Mouse (Mus musculus): ENCODE data around the gene Bcl11a.

Bcl11a gene

DNA sequence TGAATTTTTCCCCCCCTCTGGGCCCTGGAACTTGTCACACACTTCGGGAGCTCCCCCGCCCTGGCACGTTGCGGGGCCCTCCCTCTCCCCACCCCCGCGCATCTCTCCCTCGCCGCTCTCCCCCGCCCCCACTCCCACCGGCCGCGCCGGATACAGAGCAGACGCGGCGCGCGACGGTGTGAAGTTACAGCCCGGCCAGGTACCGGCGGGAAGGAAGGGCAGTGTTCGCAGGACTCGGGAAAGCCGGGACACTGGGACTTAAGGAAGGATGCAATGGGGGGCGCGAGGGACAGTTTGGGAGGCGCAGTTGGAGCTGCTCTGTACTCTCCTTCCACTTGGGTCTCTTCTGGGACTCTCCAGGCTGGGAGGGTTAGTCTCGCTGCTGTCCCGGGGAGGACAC, 2.7 kb downstream of the Bcl11a start:
- DNase-seq (ENCODE audit: low spot score in 2 of 2): peak; percentile 62 to 86

DNA sequence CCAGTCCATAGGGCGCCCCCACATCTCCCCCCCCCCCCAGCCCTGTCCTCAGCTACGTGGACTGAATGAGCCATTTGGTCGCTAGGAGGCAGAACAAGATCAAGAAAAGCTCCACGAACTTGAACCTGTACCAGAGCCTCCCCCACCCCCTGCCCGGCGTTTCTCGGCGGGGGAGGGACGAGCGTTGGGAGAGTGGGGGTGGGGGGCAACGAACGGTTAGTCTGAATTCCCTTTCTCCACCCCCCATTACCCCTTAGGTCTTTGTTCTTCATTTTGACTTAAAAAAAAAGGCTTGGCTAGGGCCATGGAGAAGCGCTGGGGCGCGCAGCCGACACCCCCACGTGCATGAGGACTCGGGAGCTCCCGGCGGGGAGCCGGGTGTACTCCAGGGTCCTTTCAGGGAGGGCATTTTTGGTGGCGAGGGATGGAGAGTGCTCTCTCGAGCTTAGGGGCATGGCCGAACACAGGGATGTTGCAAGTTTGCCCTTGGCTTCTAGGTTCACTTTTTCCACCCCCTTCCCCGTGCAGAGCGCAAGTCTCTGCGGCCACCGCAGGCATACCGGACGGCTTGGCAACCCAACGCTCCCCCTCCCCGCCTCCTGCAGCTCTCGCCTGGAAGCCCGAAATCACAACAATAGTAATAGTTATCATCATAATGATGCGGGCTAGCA, 3.3 kb downstream of the Bcl11a start:
- DNase-seq (ENCODE audit: low spot score in 2 of 2): peak; percentile 73 to 84

DNA sequence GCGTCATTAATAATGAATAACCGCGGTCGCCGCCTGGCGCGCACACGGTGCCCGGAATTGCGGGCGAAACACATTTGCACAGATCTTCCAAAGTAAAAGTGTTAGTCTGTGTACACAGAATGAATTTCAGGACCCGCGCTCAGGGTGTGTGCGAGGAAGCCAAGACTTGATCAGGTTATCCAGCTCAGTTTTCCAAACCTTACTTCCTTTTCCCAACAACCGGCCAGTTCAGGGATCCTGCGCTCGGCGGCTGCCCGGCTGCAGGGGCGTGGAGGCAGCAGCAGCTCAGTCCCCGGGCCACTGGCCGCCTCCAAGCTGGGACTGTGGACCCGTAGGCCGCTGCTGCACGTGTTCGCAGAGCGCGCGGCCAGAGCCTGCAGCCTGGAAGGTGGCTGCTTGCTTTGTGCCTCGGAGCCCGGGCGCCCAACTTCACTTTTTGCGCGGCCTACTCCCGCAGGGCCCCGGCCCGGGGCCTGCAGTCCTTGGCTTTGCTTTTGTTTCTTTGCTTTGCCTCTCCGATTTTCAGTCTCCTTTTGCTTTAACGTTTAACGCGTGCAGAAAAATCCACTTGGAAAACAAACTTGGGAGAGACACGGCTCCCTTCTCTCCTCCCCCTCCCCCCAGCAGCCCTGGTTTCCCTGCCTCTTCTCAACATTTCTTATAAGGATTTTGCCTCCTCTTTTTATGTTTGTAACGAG, 4.0 kb downstream of the Bcl11a start:
- DNase-seq (ENCODE audit: low spot score in 2 of 2): peak; percentile 62 to 83

DNA sequence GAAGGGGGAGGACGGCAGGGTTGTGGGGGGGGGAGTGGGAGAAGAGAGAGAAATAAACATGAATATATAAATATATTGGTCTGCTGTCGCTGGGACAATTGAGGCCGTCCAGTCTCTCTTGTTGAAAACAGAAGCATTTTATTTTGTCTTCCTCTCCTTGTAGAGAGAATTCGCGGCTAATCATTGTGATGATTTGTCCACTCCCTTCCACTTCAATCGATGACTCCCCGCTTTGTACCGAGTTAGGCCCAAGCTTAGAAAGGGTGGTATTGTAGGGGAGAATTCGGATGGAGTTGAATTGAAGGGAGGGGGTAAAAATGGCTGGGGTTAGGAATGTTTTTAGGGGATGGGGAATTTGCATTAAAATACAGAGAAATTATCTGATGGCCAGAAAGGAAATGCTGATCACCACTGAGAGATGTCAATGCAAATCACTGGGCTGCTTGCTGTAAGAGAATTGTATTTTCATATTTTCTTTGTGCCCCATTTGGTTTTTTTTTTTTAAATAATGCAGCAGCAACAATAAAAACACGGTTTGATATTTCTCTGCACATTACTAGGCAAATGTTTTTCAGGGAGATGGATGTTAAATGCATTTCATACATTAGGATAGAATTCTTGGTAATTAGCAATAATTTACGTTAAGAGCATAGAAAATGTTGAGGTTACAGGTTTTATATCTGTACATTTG, 4.7 kb downstream of the Bcl11a start:
- DNase-seq (ENCODE audit: low spot score in 2 of 2): no peak

DNA sequence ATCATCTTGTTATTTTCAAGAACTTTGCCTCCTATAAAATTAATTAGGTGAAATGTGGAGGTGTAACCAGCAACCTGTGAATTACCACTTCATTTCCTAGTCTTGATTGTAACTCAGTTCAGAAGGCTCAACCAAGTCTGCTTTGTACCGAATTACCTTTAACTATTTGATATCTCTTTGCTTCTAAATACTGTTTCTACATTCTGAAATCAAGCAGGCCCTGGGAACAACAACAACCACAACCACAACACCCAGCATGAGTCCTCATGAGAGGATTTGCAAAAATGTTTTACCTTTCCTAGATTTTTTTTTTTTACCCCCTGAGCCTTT, 5.2 kb downstream of the Bcl11a start:
- no peak for DNase-seq (ENCODE audit: low spot score in 2 of 2)

DNA sequence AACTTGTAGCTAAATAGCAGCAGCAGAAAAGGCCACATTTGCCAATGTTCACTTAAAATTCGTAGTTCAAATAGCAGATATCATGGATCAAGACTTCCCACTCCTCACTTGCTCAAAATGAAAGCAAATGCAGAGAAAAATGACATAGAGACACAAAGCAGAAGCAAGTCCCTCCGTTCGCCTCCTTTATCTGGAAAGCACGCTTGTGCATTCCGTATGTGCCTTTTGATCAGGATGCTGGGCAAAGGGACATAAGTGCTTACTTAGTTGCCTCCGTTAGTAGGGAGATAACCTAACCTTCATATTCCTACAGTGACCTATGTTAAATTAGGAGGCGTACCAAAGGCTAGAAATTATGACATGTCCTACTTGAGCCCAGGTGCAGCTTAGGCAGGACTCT, 5.6 kb downstream of the Bcl11a start:
- no peak for DNase-seq (ENCODE audit: low spot score in 2 of 2)

DNA sequence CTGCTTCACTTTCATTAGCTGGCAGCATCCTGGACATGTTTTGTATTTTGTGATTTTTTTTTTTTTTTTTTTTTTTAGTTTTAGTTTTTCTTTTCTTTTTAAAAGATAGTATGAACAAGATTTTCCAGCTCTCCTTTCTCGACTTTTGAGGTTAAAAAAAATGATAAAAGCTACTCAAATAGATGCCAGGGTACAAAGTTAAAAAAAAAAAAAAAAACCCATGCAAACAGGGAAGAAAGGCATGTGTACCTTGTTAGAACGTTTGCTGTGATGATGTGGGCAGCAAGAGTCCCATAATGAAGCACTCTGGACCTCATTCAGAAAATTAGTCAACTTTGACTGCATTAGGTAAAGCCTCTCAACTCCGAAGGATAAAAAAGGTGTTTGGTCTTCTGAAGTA, 6.2 kb downstream of the Bcl11a start:
- no peak for DNase-seq (ENCODE audit: low spot score in 2 of 2)

DNA sequence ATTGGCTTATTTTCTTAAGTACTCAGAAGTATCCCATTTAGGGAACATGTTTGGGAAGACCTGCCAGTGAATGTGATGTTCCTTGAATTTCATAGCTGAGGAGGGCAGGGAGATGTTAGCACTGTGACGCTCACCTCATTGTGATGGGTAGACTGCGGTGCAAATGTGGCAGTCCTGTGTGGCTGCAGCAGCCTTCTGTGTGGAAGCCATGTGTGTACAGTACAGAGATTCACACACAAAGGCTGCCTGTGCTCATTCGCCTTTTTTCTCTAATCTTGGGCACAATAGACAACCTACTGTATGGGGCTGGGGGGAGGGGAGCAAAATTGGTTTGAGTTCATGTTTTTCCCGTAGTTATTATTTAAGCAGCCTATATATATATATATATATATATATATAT, 6.7 kb downstream of the Bcl11a start:
- no peak for DNase-seq (ENCODE audit: low spot score in 2 of 2)

DNA sequence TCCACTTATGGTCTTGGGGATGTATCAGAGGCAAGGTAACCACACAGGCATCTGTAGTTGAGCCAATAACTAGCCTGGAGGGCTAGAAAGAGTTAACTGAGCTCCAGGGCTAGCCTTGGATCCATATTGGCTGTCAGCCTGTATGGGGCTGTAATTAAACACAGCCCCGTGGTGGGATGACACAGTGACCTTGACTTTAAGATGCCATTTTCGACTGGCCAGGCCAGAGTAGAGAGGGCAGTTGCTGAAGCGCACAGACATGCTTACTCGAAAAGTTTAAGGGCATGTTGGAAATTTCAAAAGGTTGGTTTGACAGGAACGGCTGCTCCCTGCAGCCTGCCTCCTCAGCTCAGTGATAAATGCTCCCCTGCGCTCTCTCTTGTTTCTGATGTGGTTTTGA, 8.1 kb downstream of the Bcl11a start:
- DNase-seq (ENCODE audit: low spot score in 2 of 2): no peak

DNA sequence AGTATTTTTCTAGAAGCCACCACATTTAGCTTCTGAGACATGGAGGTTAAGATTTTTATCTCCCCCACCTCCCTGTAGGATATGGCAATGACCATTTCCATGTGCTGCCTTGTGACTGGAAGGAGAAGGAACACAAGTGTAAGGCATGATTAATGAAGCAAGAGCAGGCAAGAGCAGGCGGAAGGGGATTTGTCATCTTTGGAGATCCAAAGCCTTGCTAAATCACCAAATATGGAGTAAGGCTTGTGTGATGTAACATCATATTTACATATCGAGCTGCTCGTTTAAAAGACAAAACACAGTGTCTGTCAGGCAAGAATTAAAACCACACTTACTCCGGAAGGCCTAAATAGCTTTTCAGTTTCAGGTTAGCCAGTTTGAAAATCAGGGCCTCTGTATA, 9.2 kb downstream of the Bcl11a start:
- DNase-seq (ENCODE audit: low spot score in 2 of 2): no peak

DNA sequence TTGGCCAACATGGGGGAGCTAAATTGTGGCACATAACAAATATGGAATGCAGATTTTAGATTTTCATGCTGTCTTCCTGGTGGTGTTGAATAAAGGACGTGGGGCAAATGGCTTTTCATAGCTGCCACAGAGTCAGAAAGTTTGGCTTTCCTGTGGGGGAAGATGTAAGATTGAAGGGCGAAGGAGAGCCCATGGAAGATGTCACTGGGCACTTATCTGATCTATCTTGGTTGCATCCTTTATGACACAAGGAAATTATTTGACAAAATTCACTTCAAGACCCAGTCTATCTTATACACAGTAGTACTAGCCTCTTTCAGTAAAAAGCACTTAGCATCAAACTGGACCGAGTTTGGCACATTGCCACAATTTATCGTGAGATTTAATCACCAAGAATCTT, 12.6 kb downstream of the Bcl11a start:
- no peak for DNase-seq (ENCODE audit: low spot score in 2 of 2)

DNA sequence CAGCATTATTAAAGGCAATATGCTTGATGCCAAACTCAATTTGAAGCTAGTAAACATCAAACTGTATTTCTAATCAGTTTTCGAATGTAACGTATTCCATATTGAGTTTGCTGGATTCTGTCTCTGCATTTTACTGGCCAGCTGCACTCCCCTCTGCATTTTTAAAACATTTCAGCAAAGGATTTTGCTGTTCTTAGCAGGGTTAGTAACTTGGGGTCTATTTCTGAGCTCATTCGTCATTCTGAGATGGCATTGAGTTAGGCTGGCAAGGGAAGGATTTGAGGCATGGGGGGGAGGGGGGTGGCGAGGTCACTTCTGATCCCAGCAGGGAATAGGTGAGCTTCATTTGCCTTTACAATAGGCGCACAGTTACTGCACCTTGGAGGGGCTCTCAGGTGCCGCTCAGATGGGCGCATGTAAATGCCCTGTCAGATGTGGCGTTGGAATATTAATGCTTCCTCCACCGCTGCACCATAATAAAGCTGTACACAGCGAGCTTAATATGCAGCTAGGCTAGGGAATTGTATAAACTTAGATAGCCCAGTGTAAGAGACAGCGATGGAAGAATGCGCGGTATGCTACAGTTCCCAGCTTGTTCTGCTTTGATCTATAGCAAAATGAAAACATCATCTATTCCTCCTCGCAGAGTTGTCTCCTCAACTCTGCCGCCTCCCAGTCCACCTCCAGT, 13.7 kb downstream of the Bcl11a start:
- no peak for DNase-seq (ENCODE audit: low spot score in 2 of 2)

DNA sequence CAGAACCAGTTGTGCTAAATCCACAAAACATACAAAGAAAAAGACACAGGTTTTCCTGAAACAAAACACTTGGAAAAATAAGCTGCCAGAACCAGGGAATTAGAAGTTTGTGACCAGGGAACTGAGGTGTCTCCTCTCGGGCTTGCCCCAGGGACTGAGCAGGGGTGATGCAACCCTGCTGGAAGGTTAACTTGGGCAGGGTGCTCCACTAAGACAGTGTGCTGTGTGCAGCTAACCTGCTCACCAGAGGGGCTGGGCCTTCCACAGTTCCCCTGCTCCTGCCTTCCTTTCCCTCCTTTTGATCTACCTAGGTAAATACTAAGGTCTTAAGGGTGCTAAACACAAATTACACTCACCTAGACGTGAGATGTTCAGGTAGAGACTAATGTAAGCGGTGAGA, 14.8 kb downstream of the Bcl11a start:
- DNase-seq (ENCODE audit: low spot score in 2 of 2): no peak

DNA sequence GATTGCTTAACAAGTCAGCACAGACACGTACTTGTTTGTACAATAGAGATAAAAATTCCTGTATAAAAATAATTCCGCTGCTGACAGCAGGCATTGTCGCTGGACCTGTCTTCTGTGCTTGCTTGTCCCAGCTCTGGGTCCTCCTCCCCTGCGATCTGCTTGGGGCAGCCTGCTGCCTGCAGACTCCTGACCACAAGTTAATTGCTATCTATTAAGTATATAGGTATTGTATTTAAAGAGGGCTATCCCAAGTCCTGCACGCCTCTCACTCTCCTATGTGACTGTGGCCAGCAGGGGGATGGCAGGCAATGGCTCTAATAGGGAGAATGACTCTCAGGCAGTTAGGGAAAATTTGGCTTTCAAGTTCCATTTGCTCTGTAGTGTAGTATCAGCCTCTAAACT, 16.2 kb downstream of the Bcl11a start:
- DNase-seq (ENCODE audit: low spot score in 2 of 2): no peak

DNA sequence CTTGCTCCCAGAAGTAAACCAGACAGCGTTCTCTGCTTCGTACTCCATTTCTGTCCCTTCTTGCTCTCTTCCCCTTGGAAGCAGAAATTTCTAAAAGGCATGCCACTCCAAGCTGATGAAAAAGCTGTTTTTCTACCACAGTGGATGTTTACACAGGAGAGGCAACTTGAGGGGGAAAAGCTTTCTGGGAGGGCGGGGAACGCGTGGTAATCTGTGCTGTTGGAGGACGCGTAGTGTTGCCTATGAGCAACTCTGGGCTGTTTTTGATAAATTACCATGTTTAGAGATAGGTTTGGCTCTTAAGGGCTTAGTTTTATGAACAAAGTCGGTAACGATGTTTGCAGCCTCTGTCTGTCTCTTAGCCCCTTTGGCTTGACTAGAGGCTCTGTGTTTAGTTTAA, 17.4 kb downstream of the Bcl11a start:
- DNase-seq (ENCODE audit: low spot score in 2 of 2): no peak

DNA sequence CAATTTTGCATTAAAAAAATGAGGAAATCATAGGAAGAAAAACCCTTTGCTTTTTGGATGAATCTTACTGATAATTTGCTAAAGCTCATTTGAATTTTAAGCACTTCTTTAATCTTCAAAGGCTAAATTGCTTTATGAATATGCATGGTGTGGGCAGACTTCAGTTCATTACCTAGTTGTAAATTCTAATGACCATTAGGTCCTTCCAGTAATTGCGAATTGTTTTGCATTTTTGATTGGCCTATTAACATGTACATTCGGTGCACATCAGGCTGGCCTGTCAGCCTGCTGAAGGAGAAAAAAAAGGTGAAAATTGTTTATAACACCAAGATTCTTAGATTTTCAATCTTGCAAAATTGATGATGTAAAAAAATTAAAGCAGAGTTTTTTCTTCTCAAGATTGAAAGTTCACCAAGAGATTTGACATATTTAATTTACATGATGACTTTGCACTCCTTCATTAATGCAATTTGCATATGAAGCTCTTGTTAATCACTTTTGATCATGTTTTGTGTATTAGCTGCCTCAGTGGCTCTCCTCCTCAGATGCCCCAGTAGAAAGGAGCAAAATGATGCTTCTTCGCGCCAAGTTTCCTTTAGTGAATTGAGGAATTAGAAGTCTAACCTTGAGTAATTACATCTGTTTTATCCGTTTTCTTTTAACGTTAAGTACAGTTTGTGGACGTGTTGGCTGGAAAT, 17.9 kb downstream of the Bcl11a start:
- no peak for DNase-seq (ENCODE audit: low spot score in 2 of 2)

DNA sequence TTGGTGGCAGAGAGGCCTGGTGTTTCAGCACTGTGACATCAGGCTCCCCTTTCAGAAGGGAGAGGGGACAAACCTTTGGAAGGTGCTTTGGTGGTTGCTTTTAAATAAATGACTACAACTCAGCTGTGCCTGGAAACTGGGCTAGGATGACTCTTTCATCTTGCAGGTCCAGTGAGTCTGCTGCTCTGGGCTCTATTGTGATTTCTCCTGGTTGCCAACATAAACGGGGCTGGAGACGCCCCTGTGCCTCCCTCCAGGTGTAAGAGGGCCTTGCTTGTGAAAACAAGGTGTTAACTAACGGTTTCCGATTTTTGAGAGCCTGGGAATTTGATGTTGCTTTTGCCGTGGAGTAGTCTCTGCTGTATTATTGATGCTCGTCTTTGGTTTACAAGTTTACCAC, 18.6 kb downstream of the Bcl11a start:
- DNase-seq (ENCODE audit: low spot score in 2 of 2): no peak

DNA sequence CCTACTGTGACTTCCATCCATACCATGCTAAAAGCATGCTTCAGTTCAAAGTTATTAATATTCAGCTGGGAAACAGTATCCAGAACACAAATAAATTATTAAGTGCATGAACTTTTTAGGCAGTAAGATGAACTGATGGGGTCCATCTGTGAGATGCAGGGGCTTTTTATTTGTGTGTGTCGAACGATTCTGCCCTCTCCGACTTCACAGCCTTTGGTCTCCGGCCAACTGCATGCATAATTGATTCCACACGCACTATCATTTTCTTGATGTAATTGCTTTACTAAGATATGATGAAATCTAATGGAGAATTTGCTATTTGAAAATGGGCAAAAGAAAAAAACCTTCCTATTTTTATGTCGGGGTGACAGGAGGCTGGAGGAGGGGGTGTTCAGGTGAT, 19.2 kb downstream of the Bcl11a start:
- DNase-seq (ENCODE audit: low spot score in 2 of 2): no peak

DNA sequence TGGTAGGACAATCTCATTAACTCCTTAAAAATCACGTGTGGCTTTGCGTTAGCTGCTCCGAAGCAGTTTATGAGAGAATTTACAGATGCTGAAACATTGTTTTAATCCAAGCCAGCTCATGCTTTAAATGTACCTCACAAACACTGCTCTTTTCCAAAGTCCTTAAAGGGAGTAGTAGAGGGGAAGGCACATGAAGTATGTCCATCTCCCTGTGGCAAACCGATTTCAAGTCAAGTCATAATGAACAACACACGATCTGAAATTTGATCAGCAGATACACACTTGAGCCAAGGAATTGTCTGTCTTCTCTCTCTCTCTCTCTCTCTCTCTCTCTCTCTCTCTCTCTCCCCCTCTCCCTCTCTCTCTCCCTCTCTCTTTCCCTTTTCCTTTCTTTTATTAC, 20.2 kb downstream of the Bcl11a start:
- DNase-seq (ENCODE audit: low spot score in 2 of 2): no peak

DNA sequence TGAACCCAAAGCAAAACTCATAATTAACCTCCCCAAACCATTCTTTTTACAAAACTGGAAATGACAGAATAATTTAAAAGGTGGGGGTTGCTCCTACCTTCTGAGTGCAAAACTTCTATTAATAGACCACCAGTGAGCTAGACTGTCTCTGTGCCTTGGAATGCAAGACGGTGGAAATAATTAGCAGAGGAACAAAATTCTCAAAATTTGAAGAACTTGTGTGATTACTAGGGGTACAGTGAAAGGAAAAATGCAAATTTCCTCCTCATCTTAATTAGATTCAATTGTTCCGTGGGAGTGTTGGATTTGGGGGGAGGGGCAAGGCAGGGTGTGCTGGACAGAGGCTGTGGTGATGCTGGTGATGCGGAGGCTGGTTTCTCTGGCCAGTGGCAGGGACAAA, 20.8 kb downstream of the Bcl11a start:
- no peak for DNase-seq (ENCODE audit: low spot score in 2 of 2)

DNA sequence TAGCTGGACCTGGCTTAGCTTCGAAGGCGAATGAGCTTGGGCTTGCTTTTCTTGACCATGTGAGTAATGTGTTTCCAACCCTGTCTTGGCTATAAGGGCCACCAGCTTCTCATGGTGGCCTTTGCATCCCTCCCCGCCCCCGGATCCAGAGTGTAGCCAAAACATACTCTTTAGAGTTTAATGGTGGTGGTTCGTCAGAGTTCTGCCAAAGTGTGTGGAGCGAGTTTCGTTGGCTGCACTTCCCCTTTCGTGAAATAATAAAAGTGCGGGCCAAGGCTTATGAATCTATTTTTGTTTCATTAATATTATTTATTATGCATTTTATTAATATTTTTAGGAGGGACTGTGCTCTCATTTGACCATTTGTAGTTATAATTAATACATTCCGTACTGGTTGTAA, 21.4 kb downstream of the Bcl11a start:
- DNase-seq (ENCODE audit: low spot score in 2 of 2): no peak

DNA sequence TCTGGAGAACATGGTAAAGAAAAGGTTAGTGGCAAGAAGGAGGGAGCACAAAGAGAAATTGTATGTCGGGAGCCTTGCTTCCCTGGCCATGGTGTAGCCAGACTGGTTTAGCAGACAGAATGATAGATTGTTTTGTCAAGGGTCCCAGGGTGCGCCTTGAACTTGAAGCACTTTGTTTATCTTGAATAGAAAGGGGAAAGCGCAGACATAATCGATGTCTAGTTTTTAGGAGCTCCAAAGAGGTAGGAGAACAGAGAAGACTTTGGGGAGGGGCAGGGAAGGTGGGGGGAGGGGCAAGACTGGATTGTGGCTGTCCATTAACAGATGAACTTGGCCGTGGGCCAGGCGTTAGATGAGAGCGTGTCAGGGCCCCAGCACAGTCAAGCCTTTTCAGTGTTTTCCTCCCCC, 22.0 kb downstream of the Bcl11a start:
- peak; percentile 68 to 79 for DNase-seq (ENCODE audit: low spot score in 2 of 2)

All from spleen, postnatal 4 days (tissue).